Mouse (Mus musculus) heart, embryonic 12.5 days (tissue): ENCODE measurements around the gene Aldh1l1. TPM values are rescaled to one million over a fixed set of nuclear protein-coding genes. Genes with fewer than 3 reads are reported as not detected.

ENCODE experiments used
- ATAC-seq: fragments of 200-750 bp; cut with Nextera tagmentation; 2 replicates; pipeline ENCODE4 v1.8.0; 2017; ENCODE audit warnings: moderate TSS enrichment, moderate library complexity; ENCODE audit not compliant: insufficient number of reproducible peaks, low FRiP score
- H3K27ac ChIP-seq: fragments of 300-500 bp; sonication (generic); 2 replicates; pipeline ENCODE4 v1.5.1; 2016; ENCODE audit warnings: mild to moderate bottlenecking, moderate library complexity; ENCODE audit not compliant: poor library complexity, severe bottlenecking
- H3K27me3 ChIP-seq: fragments of 300-500 bp; sonication (generic); replicated peaks from 2 replicates; pipeline ENCODE4 v1.6.1; 2016; ENCODE audit warnings: mild to moderate bottlenecking, moderate library complexity
- H3K36me3 ChIP-seq: fragments of 300-500 bp; sonication (generic); 2 replicates; pipeline ENCODE4 v1.6.1; 2016; ENCODE audit warnings: mild to moderate bottlenecking, moderate library complexity
- H3K4me1 ChIP-seq: fragments of 300-500 bp; sonication (generic); replicated peaks from 2 replicates; pipeline ENCODE4 v1.6.1; 2016; ENCODE audit warnings: mild to moderate bottlenecking
- H3K4me2 ChIP-seq: fragments of 300-500 bp; sonication (generic); 2 replicates; pipeline ENCODE4 v1.6.1; 2016; ENCODE audit warnings: mild to moderate bottlenecking, moderate library complexity
- H3K4me3 ChIP-seq: fragments of 300-500 bp; sonication (generic); 2 replicates; pipeline ENCODE4 v1.5.1; 2016; ENCODE audit warnings: mild to moderate bottlenecking
- H3K9ac ChIP-seq: fragments of 300-500 bp; sonication (generic); 2 replicates; pipeline ENCODE4 v1.6.1; 2016; ENCODE audit warnings: mild to moderate bottlenecking, moderate library complexity
- H3K9me3 ChIP-seq: fragments of 300-500 bp; sonication (generic); replicated peaks from 2 replicates; pipeline ENCODE4 v1.6.1; 2016; ENCODE audit warnings: mild to moderate bottlenecking, moderate library complexity
- WGBS: fragments of 180-500 bp; shearing (Covaris S2); methylation state at CpG from one replicate; pipeline ENCODE4 v1.1.7; 2016; 5-methylcytosine and 5-hydroxymethylcytosine counted together
- polyA plus RNA-seq: library from polyadenylated mRNA; unstranded; fragments of >200 nt; fragmentation: Nextera tagmentation; extraction: Ambion mirVana; gene quantifications from 2 replicates; pipeline ENCODE4 v1.2.1, GENCODE M21; 2016

The Aldh1l1 gene
- polyA plus RNA-seq, 1 experiment from 2014 or later, result 2.1 TPM

DNA sequence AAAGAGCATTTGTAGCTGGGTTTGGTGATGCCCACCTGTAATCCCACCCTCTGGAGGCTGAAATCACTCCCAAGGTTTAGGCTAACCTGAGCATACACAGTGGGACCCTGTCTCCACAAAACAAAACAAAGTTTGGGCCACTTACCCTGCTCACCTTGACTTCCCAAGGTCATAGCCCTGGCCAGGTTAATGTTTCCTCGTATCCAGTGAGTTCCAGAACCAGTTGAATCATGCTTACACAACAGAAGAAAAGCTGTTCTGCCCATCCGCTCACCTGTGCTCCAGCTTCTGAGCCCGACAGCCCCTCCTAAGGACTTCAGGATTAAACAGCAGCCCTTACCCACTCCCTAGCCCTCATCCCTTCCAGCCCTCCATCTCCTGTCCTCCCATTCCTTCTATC, 60.8 kb downstream of the Aldh1l1 start:
- Histone ChIP-seq H3K27me3 (peaks cover 30% of the 10 kb centered on the region), H3K4me1 (peaks cover 10% of the 10 kb centered on the region), H3K27ac (no peak overlapping the region), H3K4me2 (no peak overlapping the region), H3K4me3 (no peak overlapping the region), H3K9ac (no peak overlapping the region), H3K9me3 (no peaks in the 10 kb centered on the region), H3K36me3 (no peaks in the 10 kb centered on the region)
- WGBS, result 72% methylated on average over 3 of the region's 3 CpGs
- ATAC-seq, result no peak

- no peak overlapping the region for H3K9ac ChIP-seq
- ATAC-seq, result peak; percentile 83
- no peaks in the 10 kb centered on the region for H3K36me3 ChIP-seq
- H3K27me3 ChIP-seq, result peaks cover 14% of the 10 kb centered on the region; the same call in 1 of the 2 replicates
- H3K27ac ChIP-seq, result no peak overlapping the region
- H3K4me1 ChIP-seq, result peaks cover 10% of the 10 kb centered on the region
- 8% methylated on average over 25 of the region's 25 CpGs for WGBS
- H3K4me2 ChIP-seq, result peak overlapping the region; percentile 56
- H3K4me3 ChIP-seq, result peak overlapping the region; percentile 31
- no peaks in the 10 kb centered on the region for H3K9me3 ChIP-seq
Observed at GRCm38 (mm10) chr6:90550161-90550912, 64.1 kb downstream of the Aldh1l1 start.

DNA sequence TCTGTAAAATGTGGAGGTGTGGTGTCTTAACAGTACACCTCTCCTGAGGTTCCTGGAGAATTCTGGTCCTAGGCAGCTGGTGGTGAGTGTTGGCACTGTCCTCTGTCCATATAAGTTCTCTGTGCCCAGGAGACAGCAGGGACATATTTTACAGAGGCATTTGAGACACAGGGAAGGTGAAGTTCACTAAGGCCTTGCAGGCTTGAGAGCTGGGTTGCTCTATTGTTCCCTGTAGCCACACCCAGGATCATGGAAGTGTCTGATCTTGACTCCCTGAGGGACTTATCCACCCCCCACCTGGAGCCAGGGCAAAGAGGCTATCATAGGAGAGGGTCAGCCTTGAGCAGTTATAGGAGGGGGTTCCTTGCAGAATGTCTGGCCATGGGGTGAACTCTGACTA, 65.0 kb downstream of the Aldh1l1 start:
- no peaks in the 10 kb centered on the region for H3K9me3 ChIP-seq
- H3K9ac ChIP-seq, result no peak overlapping the region
- no peak overlapping the region for H3K4me3 ChIP-seq
- peaks cover 14% of the 10 kb centered on the region; the same call in 1 of the 2 replicates for H3K27me3 ChIP-seq
- H3K27ac ChIP-seq, result no peak overlapping the region
- H3K36me3 ChIP-seq, result no peaks in the 10 kb centered on the region
- no peak for ATAC-seq
- peak overlapping the region; percentile 56; the same call in 1 of the 2 replicates for H3K4me2 ChIP-seq
- H3K4me1 ChIP-seq, result peaks cover 13% of the 10 kb centered on the region

DNA sequence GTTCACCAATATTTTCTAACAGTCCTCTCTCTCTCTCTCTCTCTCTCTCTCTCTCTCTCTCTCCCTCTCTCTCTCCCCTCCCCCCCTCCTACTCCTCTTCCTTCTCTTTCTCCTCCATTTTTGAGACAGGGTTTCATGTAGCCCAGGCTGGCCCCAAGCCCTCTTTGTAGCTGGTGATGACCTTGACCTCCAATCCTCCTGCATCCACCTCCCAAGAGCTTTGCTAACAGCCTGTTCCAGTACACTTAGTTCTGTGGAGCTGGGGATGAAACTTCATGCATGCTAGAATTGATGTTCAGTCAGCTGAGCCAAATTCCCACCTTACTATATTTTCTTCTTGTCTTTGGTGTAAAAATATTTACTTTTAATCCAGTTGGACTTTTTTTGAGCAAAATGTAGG, 67.0 kb downstream of the Aldh1l1 start:
- Histone ChIP-seq H3K9ac (no peak overlapping the region), H3K27ac (no peak overlapping the region), H3K9me3 (no peaks in the 10 kb centered on the region), H3K27me3 (peaks cover 13% of the 10 kb centered on the region; the same call in 1 of the 2 replicates), H3K36me3 (no peaks in the 10 kb centered on the region), H3K4me3 (no peak overlapping the region), H3K4me2 (no peak overlapping the region), H3K4me1 (peaks cover 21% of the 10 kb centered on the region)
- ATAC-seq, result no peak

- Histone ChIP-seq H3K36me3 (no peaks in the 10 kb centered on the region), H3K27me3 (peaks cover 13% of the 10 kb centered on the region; the same call in 1 of the 2 replicates), H3K9ac (no peak overlapping the region), H3K4me2 (no peak overlapping the region), H3K4me3 (no peak overlapping the region), H3K9me3 (no peaks in the 10 kb centered on the region), H3K4me1 (peaks cover 21% of the 10 kb centered on the region), H3K27ac (no peak overlapping the region)
- WGBS, result 83% methylated on average over 5 of the region's 5 CpGs
- ATAC-seq, result no peak
Observed at GRCm38 (mm10) chr6:90553682-90554081, 67.5 kb downstream of the Aldh1l1 start.

DNA sequence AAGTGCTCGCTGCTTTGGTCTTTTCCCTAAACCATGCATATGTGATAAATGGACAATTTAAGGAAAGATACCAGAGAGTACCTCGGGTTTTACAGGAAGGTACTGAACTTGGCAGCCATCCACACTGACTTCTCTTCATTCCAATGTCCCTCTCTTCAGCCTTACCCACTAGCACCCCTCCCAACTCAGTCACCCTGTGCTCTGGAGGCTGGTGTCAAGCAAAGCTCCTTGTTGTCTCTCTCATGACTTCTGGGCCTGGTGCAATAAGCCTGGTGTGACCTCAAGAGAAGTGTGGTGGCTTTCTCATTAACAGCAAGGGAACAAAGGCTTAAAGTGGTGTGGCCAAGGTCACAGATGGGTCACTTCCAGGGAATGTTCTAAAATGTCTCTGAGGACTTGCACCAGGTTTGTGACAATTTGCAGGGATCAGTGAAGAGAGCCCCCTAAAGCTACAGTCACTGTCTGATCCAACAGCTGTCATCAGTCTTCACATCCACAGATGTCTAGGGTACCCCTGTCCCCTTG, 70.4 kb downstream of the Aldh1l1 start:
- H3K4me2 ChIP-seq, result no peak overlapping the region
- H3K27me3 ChIP-seq, result peaks cover 6% of the 10 kb centered on the region; the same call in 1 of the 2 replicates
- H3K27ac ChIP-seq, result no peak overlapping the region
- no peaks in the 10 kb centered on the region for H3K36me3 ChIP-seq
- H3K4me1 ChIP-seq, result peaks cover 19% of the 10 kb centered on the region
- 21% methylated on average over 2 of the region's 2 CpGs for WGBS
- no peaks in the 10 kb centered on the region for H3K9me3 ChIP-seq
- H3K9ac ChIP-seq, result no peak overlapping the region
- H3K4me3 ChIP-seq, result no peak overlapping the region
- ATAC-seq, result no peak

- Histone ChIP-seq H3K4me1 (peaks cover 19% of the 10 kb centered on the region), H3K4me3 (no peak overlapping the region), H3K27me3 (0 out of 2 replicates have a peak, but pooled peaks cover 5% of the 10 kb centered on the region), H3K27ac (no peak overlapping the region), H3K9ac (no peak overlapping the region), H3K9me3 (no peaks in the 10 kb centered on the region), H3K36me3 (no peaks in the 10 kb centered on the region), H3K4me2 (no peak overlapping the region)
- WGBS, result 82% methylated on average over 7 of the region's 7 CpGs
- ATAC-seq, result no peak
Observed at GRCm38 (mm10) chr6:90557077-90557476, 70.8 kb downstream of the Aldh1l1 start.

GRCm38 (mm10) chr6:90557829-90558693, 71.8 kb downstream of the Aldh1l1 start:
- Histone ChIP-seq H3K4me3 (no peak overlapping the region), H3K4me1 (peaks cover 19% of the 10 kb centered on the region), H3K27me3 (peaks cover 7% of the 10 kb centered on the region; the same call in 1 of the 2 replicates), H3K9ac (no peak overlapping the region), H3K9me3 (no peaks in the 10 kb centered on the region), H3K36me3 (no peaks in the 10 kb centered on the region), H3K27ac (no peak overlapping the region), H3K4me2 (no peak overlapping the region)
- no peak for ATAC-seq
- 77% methylated on average over 6 of the region's 6 CpGs for WGBS

DNA sequence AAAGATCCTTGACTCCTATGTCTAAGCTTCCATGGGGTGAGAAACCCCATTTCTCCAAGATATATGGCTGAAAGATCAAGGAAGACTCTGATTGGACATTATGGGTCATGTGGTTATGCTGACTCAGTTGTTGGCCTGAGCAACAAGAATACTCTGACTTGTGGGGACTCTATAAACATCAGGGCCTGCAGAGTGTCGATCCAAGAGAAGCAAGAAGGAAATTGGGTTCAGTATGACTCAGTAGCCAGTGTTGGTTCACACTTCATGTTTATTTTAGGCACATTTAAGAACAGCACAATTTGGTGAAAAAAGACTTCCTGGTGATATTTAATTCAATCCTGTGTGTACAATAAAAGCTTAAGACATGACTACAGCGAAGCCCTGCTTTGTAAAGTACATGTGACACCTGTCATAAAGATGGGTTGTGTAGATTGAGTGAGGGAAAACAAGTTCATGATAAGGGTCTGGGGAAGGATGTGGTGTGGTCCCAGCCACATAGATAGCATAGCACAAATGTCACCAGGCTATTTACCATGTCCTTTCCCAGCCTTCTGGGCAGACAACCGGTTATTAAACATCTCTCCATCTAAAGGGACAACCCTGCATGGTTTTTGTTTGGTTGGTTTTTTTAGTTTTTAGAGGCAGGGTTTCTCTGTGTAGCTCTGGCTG, 74.3 kb downstream of the Aldh1l1 start:
- Histone ChIP-seq H3K9me3 (no peaks in the 10 kb centered on the region), H3K4me3 (no peak overlapping the region), H3K9ac (no peak overlapping the region), H3K4me1 (peaks cover 36% of the 10 kb centered on the region), H3K27ac (no peak overlapping the region), H3K27me3 (peaks cover 9% of the 10 kb centered on the region; the same call in 1 of the 2 replicates), H3K4me2 (no peak overlapping the region), H3K36me3 (no peaks in the 10 kb centered on the region)
- ATAC-seq, result no peak
- 68% methylated on average over 3 of the region's 3 CpGs for WGBS

- Histone ChIP-seq H3K27ac (no peak overlapping the region), H3K9ac (no peak overlapping the region), H3K4me2 (no peak overlapping the region), H3K36me3 (no peaks in the 10 kb centered on the region), H3K4me1 (peaks cover 35% of the 10 kb centered on the region), H3K4me3 (no peak overlapping the region), H3K9me3 (no peaks in the 10 kb centered on the region), H3K27me3 (peaks cover 9% of the 10 kb centered on the region; the same call in 1 of the 2 replicates)
- WGBS, result 32% methylated on average over 2 of the region's 2 CpGs
- ATAC-seq, result no peak
Observed at GRCm38 (mm10) chr6:90561234-90561781, 75.1 kb downstream of the Aldh1l1 start.
